ENCODE assay signal across 24 mouse cellular contexts in the genomic region with DNA sequence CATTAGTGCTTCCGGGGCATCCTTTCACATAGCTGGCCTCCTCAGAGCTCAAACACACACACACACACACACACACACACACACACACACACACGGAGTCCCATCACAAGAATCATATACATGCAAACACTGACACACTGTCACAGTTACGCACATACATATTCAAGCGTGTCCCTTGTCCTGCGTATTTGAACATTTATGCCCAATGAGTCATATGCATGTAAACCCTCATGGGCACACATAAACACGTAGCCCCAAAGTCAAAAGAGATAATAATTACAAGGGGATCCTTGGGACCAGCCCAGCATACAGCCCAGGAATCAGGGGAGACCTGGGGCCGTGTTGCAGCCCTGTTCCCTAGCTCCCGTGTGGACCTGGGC. TPM values are rescaled to one million over a fixed set of nuclear protein-coding genes. Genes with fewer than 3 reads are reported as not detected.
A peak's percentile ranks its signal among the peaks of the same experiment; 100 is the strongest.
DNase-seq lines count a peak whose midpoint lies in the region; ATAC-seq lines count a peak whose summit lies in the region.
"Had no signal": no experiment of that assay in that cellular context is flagged by ENCODE, and none has a peak within 500 bp of the region (broad histone marks: within the 10 kb centered on the region; RNA-seq: fewer than 3 reads in every experiment).

No protein-coding gene starts in this region.

- no peak overlapping the region for H3K9ac ChIP-seq in neural tube, embryonic 12.5 days
- no peak overlapping the region for H3K9ac ChIP-seq in hindbrain, embryonic 12.5 days
- no peak overlapping the region for H3K9ac ChIP-seq in midbrain, embryonic 13.5 days (replicated peaks)
- H3K9ac ChIP-seq: embryonic facial prominence, embryonic 15.5 days; heart, embryonic 12.5 days; liver, postnatal 0 days had no signal

- no peak overlapping the region for H3K4me2 ChIP-seq in neural tube, embryonic 12.5 days (replicated peaks)
- H3K4me2 ChIP-seq in hindbrain, embryonic 12.5 days (replicated peaks): no peak overlapping the region
- 0 out of 2 replicates have a peak overlapping the region, but pooled peaks have one; percentile 26 for H3K4me2 ChIP-seq in midbrain, embryonic 13.5 days (replicated peaks)
- H3K4me2 ChIP-seq: embryonic facial prominence, embryonic 15.5 days; heart, embryonic 12.5 days had no signal

- no peaks in the 10 kb centered on the region for H3K36me3 ChIP-seq in neural tube, embryonic 12.5 days
- H3K36me3 ChIP-seq in hindbrain, embryonic 12.5 days: no peaks in the 10 kb centered on the region
- no peaks in the 10 kb centered on the region for H3K36me3 ChIP-seq in midbrain, embryonic 13.5 days
- H3K36me3 ChIP-seq: embryonic facial prominence, embryonic 15.5 days; heart, embryonic 12.5 days; limb, embryonic 10.5 days had no signal

- 79% methylated on average over 8 of the region's 8 CpGs for WGBS in neural tube, embryonic 12.5 days
- WGBS in hindbrain, embryonic 12.5 days: 70% methylated on average over 8 of the region's 8 CpGs
- 54% methylated on average over 8 of the region's 8 CpGs for WGBS in midbrain, embryonic 13.5 days

- no peaks in the 10 kb centered on the region for H3K9me3 ChIP-seq in neural tube, embryonic 12.5 days
- no peaks in the 10 kb centered on the region for H3K9me3 ChIP-seq in hindbrain, embryonic 12.5 days (replicated peaks)
- H3K9me3 ChIP-seq in midbrain, embryonic 13.5 days: no peaks in the 10 kb centered on the region
- H3K9me3 ChIP-seq: embryonic facial prominence, embryonic 15.5 days; heart, embryonic 12.5 days; limb, embryonic 10.5 days had no signal

- peaks cover 48% of the 10 kb centered on the region for H3K4me1 ChIP-seq in neural tube, embryonic 12.5 days
- peaks cover 54% of the 10 kb centered on the region for H3K4me1 ChIP-seq in hindbrain, embryonic 12.5 days
- peaks cover 65% of the 10 kb centered on the region for H3K4me1 ChIP-seq in midbrain, embryonic 13.5 days (replicated peaks)

- H3K27me3 ChIP-seq in neural tube, embryonic 12.5 days (replicated peaks): no peaks in the 10 kb centered on the region
- no peaks in the 10 kb centered on the region for H3K27me3 ChIP-seq in hindbrain, embryonic 12.5 days
- H3K27me3 ChIP-seq in midbrain, embryonic 13.5 days: no peaks in the 10 kb centered on the region
- H3K27me3 ChIP-seq: embryonic facial prominence, embryonic 15.5 days; heart, embryonic 12.5 days had no signal

- peak; percentile 3; the same call in 1 of the 2 replicates for ATAC-seq in neural tube, embryonic 12.5 days (ENCODE audit: low FRiP score, low read depth)
- 0 out of 2 replicates have a peak, but pooled peaks have one; percentile 11 for ATAC-seq in hindbrain, embryonic 12.5 days (ENCODE audit: low FRiP score)
- peak; percentile 2; the same call in 1 of the 2 replicates for ATAC-seq in midbrain, embryonic 13.5 days
- no peak for ATAC-seq in cerebellum, adult (ENCODE audit: insufficient number of reproducible peaks, low FRiP score, low TSS enrichment)
- ATAC-seq: liver, postnatal 0 days had no signal

- no peak overlapping the region for H3K4me3 ChIP-seq in neural tube, embryonic 12.5 days
- H3K4me3 ChIP-seq in hindbrain, embryonic 12.5 days: no peak overlapping the region
- no peak overlapping the region for H3K4me3 ChIP-seq in midbrain, embryonic 13.5 days (replicated peaks)
- H3K4me3 ChIP-seq: embryonic facial prominence, embryonic 15.5 days; gastrocnemius, adult 2 months; heart, embryonic 12.5 days; left cerebral cortex, adult 2 months; limb, embryonic 10.5 days had no signal

- H3K27ac ChIP-seq in neural tube, embryonic 12.5 days: peak overlapping the region; percentile 54; the same call in 1 of the 2 replicates
- H3K27ac ChIP-seq in hindbrain, embryonic 12.5 days: peak overlapping the region; percentile 81
- H3K27ac ChIP-seq in midbrain, embryonic 13.5 days: peak overlapping the region; percentile 96
- H3K27ac ChIP-seq: embryonic facial prominence, embryonic 15.5 days; gastrocnemius, adult 2 months; left cerebral cortex, adult 2 months; limb, embryonic 10.5 days had no signal

- no peak for DNase-seq in neural tube, embryonic 10.5 days (ENCODE audit: extremely low spot score, low spot score)
- no peak for DNase-seq in adrenal gland, postnatal 10 days
- no peak for DNase-seq in embryo, embryonic 10.5 days (ENCODE audit: low spot score)
- DNase-seq: gastrocnemius, adult 2 months; kidney, adult 8-10 months; kidney, postnatal 25 days; liver, postnatal 0 days; lung, postnatal 14 days; spleen, adult 18-20 months; thymus, postnatal 36 days had no signal

RNA-seq across cellular contexts. Expression of a gene that starts 27.7 kb away (rescaled TPM):
- polyA plus RNA-seq in neural tube, embryonic 12.5 days (2016; fragmentation: Nextera tagmentation; extraction: Ambion mirVana): 75.9 and 79.1 TPM in 2 replicates
- 79.7 and 83.8 TPM in 2 replicates for polyA plus RNA-seq in hindbrain, embryonic 12.5 days (2016; fragmentation: Nextera tagmentation; extraction: Ambion mirVana)
- polyA plus RNA-seq in midbrain, embryonic 13.5 days (2015; fragmentation: Nextera tagmentation; extraction: Ambion mirVana): 72.6 and 89.7 TPM in 2 replicates
- total RNA-seq in adrenal gland, postnatal 10 days (2021): 10 to 100 TPM; 28.9 to 29.1 TPM

RNA-seq across cellular contexts. Expression of a gene that starts 56.3 kb away (rescaled TPM):
- polyA plus RNA-seq in neural tube, embryonic 12.5 days (2016; fragmentation: Nextera tagmentation; extraction: Ambion mirVana): not detected in 2 replicates
- not detected in 2 replicates for polyA plus RNA-seq in hindbrain, embryonic 12.5 days (2016; fragmentation: Nextera tagmentation; extraction: Ambion mirVana)
- not detected in 2 replicates for polyA plus RNA-seq in midbrain, embryonic 13.5 days (2015; fragmentation: Nextera tagmentation; extraction: Ambion mirVana)
- total RNA-seq in adrenal gland, postnatal 10 days (2021): not detected
- total RNA-seq: gastrocnemius, adult 2 months; heart, postnatal 25 days; layer of hippocampus, adult 8-10 months; left cerebral cortex, adult 2 months; megakaryocyte, adult 5-6 weeks had no signal
- polyA plus RNA-seq: C2C12; embryonic facial prominence, embryonic 15.5 days; heart, embryonic 12.5 days; intestine, embryonic 14.5 days; limb, embryonic 10.5 days; liver, adult 2 months; liver, postnatal 0 days had no signal
